Mouse (Mus musculus): ENCODE measurements around the gene Rab3il1. TPM values are rescaled to one million over a fixed set of nuclear protein-coding genes. Genes with fewer than 3 reads are reported as not detected.

The Rab3il1 gene
- total and polyA plus RNA-seq, 3 experiments = 0.04 TPM; not detected in 2

DNA sequence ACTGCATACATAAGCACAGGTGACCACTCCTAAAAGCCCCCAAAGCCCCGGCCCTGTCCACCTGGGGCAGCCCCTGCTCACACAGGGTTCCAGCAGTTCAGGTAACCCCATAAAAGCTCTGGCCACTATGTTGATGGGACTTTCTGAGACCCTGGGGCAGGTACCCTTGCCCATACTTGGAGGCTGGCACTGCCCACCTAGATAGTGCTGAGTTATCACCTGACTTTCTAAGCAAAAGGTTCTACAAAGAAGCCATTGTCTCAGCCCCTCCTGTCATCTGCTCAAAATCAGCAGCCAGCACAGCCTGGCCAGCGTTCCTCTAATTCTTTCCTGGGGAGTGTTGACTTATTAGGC lies 3.4 kb upstream of the Rab3il1 start:
- no peak overlapping the region for H3K4me2 ChIP-seq (ENCODE audit: insufficient read depth, low read depth, poor library complexity, severe bottlenecking)
- no peak overlapping the region for H3K4me3 ChIP-seq (replicated peaks in 1 of 3; ENCODE audit: low read depth in 2 of 3, low read length in 2 of 3, poor library complexity in 1 of 3)
- H3K27me3 ChIP-seq (replicated peaks) = no peaks in the 10 kb centered on the region
- no peak for TF ChIP-seq BHLHE40 (IDR thresholded peaks at IDR 0.05; ENCODE audit: low read depth, low read length)
- no peak for TF ChIP-seq KAT2A (IDR thresholded peaks at IDR 0.05; ENCODE audit: insufficient replicate concordance, low read length)
- TF ChIP-seq MXI1 (IDR thresholded peaks at IDR 0.05; ENCODE audit: low read depth, low read length) = no peak
- TF ChIP-seq JUN (IDR thresholded peaks at IDR 0.05; ENCODE audit: insufficient read depth, low read depth, low read length) = no peak
- TF ChIP-seq ETS1 (conservative IDR thresholded peaks at IDR 0.05; ENCODE audit: low read depth, low read length) = no peak
- no peak for TF ChIP-seq CTCF (conservative IDR thresholded peaks at IDR 0.05 in 1 of 2, IDR thresholded peaks at IDR 0.05 in 1 of 2; ENCODE audit: low read depth in 2 of 2, low read length in 2 of 2)
- no peak for TF ChIP-seq CHD2 (IDR thresholded peaks at IDR 0.05; ENCODE audit: low read length)
- TF ChIP-seq MEF2A (IDR thresholded peaks at IDR 0.05; ENCODE audit: borderline replicate concordance, low read depth, low read length) = no peak
- TF ChIP-seq EP300 (IDR thresholded peaks at IDR 0.05; ENCODE audit: low read length) = no peak
- no peak for TF ChIP-seq MAZ (IDR thresholded peaks at IDR 0.05; ENCODE audit: low read depth, low read length)
- no peak for TF ChIP-seq USF1 (IDR thresholded peaks at IDR 0.05; ENCODE audit: low read depth, low read length)
- no peak for TF ChIP-seq ZKSCAN1 (IDR thresholded peaks at IDR 0.05; ENCODE audit: borderline replicate concordance, low read depth, low read length)
- TF ChIP-seq TBP (conservative IDR thresholded peaks at IDR 0.05; ENCODE audit: low read depth, low read length) = no peak
- TF ChIP-seq RAD21 (IDR thresholded peaks at IDR 0.05; ENCODE audit: low read depth, low read length) = no peak
- TF ChIP-seq SMC3 (IDR thresholded peaks at IDR 0.05; ENCODE audit: low read depth, low read length) = no peak
- no peak for TF ChIP-seq USF2 (conservative IDR thresholded peaks at IDR 0.05; ENCODE audit: low read depth, low read length)
- no peaks in the 10 kb centered on the region for H3K79me2 ChIP-seq (replicated peaks; ENCODE audit: control insufficient read depth, extremely low read depth, insufficient read depth, poor library complexity, severe bottlenecking)
- no peak for DNase-seq (ENCODE audit: extremely low read depth)
- dilution Hi-C loops (cut with MboI; ENCODE audit: extremely low pct_ligation_motif_present, extremely low pct_unique_long_range_greater_than_20kb, low sequenced_read_pairs) (no loop called here), in situ Hi-C loops (cut with MboI; ENCODE audit: low pct_ligation_motif_present, low pct_unique_long_range_greater_than_20kb, low sequenced_read_pairs) (no loop called here)
- no peaks in the 10 kb centered on the region for H3K36me3 ChIP-seq (replicated peaks in 1 of 2; ENCODE audit: control insufficient read depth in 1 of 2, insufficient read depth in 1 of 2, low read length in 1 of 2)
- no peak overlapping the region for H3K27ac ChIP-seq (ENCODE audit: insufficient read depth, low read depth)
- H3K9me3 ChIP-seq (replicated peaks; ENCODE audit: low read length) = peaks cover 4% of the 10 kb centered on the region
- peaks cover 2 to 3% of the 10 kb centered on the region in 2 experiments; a peak in 1 of 4 replicates for H3K4me1 ChIP-seq (ENCODE audit: control insufficient read depth in 1 of 2, insufficient read depth in 2 of 2)
- no peak overlapping the region for H3K9ac ChIP-seq (ENCODE audit: insufficient read depth, low read depth)

DNA sequence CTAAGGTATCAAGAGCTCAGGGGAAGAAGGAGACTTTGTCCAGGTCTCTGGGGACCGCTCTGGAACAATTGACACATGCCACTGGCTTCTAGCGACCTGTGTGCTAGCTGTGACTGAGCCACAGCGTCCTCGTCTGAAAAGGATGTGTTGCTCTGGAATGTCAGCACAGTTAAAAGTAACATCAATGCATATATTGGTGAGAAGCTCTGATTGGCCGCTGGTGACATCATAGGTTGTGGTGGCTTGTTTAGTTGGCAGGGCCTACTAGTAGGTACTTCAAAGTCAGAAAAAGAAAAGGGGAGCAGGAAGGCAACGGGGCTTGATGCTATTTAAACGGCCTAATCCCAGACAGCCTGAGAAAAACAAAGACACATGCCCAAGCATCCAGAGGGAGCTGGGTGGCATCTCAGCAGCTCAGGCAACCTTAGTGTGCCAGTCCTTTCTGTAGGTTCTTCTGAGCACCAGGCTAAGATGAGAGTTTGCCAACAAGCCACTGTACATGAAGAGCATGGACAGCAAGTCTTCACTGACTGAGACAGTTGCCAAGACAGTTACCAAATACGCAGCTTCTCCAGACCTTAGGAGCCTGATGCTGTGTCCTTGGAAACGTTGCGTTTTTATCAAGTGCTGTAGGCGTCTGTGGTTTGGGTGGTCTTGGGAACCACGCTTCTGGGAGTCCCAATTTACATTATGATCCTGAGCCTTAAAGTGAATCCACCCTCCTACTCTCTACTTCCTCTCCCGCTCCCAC lies 2.6 kb upstream of the Rab3il1 start:
- no peak for DNase-seq (ENCODE audit: extremely low read depth)
- Histone ChIP-seq H3K9ac (ENCODE audit: insufficient read depth, low read depth) (no peak overlapping the region), H3K4me3 (replicated peaks in 1 of 3; ENCODE audit: low read depth in 2 of 3, low read length in 2 of 3, poor library complexity in 1 of 3) (no peak overlapping the region), H3K9me3 (replicated peaks; ENCODE audit: low read length) (peaks cover 4% of the 10 kb centered on the region), H3K27ac (ENCODE audit: insufficient read depth, low read depth) (no peak overlapping the region), H3K36me3 (replicated peaks in 1 of 2; ENCODE audit: control insufficient read depth in 1 of 2, insufficient read depth in 1 of 2, low read length in 1 of 2) (no peaks in the 10 kb centered on the region), H3K4me2 (ENCODE audit: insufficient read depth, low read depth, poor library complexity, severe bottlenecking) (no peak overlapping the region), H3K4me1 (ENCODE audit: control insufficient read depth in 1 of 2, insufficient read depth in 2 of 2) (no peaks in the 10 kb centered on the region), H3K27me3 (replicated peaks) (no peaks in the 10 kb centered on the region), H3K79me2 (replicated peaks; ENCODE audit: control insufficient read depth, extremely low read depth, insufficient read depth, poor library complexity, severe bottlenecking) (no peaks in the 10 kb centered on the region)
- dilution Hi-C loops (cut with MboI; ENCODE audit: extremely low pct_ligation_motif_present, extremely low pct_unique_long_range_greater_than_20kb, low sequenced_read_pairs) (no loop called here), in situ Hi-C loops (cut with MboI; ENCODE audit: low pct_ligation_motif_present, low pct_unique_long_range_greater_than_20kb, low sequenced_read_pairs) (no loop called here)
- TF ChIP-seq ETS1 (conservative IDR thresholded peaks at IDR 0.05; ENCODE audit: low read depth, low read length) = no peak
- no peak for TF ChIP-seq NELFE (IDR thresholded peaks at IDR 0.05; ENCODE audit: low read depth, low read length)
- TF ChIP-seq SMC3 (IDR thresholded peaks at IDR 0.05; ENCODE audit: low read depth, low read length) = no peak
- no peak for TF ChIP-seq MAFK (IDR thresholded peaks at IDR 0.05; ENCODE audit: insufficient replicate concordance, low read length)
